Mouse (Mus musculus): ENCODE data around the gene Gdf5. TPM values are rescaled to one million over a fixed set of nuclear protein-coding genes. Genes with fewer than 3 reads are reported as not detected.
A peak's percentile ranks its signal among the peaks of the same experiment; 100 is the strongest.

The Gdf5 gene
- polyA plus RNA-seq (2012; rRNA removed), result 0.14 and 0.21 TPM in 2 replicates

DNA sequence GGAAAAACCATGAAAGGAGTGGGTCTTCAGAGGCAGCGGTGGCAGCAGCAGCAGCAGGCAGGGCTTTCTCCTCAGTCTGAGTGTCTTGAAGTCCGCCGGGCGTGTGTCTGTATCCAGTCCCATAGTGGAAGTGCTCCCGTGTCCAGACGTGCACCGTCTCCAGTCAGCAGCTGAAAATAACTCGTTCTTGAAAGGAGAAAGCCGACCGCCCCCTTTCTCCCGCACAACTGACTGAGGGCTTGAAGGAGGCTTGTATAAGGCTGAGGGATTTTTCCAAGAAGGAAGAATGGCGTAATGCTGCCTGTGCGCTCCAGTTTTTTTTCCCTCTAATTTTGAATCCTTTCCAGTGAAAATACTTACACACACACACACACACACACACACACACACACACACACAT is at the start of gene Gdf5:
Gene Gdf5, minus strand, starts transcription at position 244 of the 400 bp plus-strand sequence.
- no peaks in the 10 kb centered on the region for H3K4me1 ChIP-seq (ENCODE audit: control insufficient read depth, insufficient read depth, low read length)
- no peaks in the 10 kb centered on the region for H3K27me3 ChIP-seq (ENCODE audit: control insufficient read depth, insufficient read depth, low read length)
- no peak for DNase-seq
- H3K27ac ChIP-seq (ENCODE audit: insufficient read depth, low read length), result no peak within 1 kb of the TSS
- no peak within 1 kb of the TSS for H3K4me3 ChIP-seq (replicated peaks; ENCODE audit: insufficient read depth, low read depth, low read length)
- no peak for TF ChIP-seq CTCF (IDR thresholded peaks at IDR 0.05; ENCODE audit: borderline replicate concordance, insufficient read depth, low read depth, low read length)
- no peak for TF ChIP-seq POLR2A (IDR thresholded peaks at IDR 0.05; ENCODE audit: borderline replicate concordance, insufficient read depth, low read length)
- WGBS, result 51% methylated on average over 13 of the region's 13 CpGs

DNA sequence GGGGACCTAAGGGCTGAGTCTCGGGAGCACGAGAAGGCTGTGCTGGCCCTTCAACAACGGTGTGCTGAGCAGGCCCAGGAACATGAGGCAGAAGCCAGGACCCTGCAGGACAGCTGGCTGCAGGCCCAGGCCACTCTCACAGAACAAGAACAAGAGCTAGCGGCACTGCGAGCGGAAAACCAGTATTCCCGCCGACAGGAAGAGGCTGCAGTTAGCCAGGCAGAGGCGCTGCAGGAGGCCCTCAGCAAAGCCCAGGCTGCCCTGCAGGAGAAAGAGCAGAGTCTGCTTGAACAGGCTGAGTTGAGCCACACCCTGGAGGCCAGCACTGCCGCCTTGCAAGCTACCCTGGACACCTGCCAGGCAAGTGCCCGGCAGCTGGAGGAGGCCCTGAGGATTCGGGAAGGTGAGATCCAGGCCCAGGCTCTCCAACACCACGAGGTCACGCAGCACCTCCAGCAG is 46.7 kb upstream of the Gdf5 start:
- H3K27me3 ChIP-seq (ENCODE audit: control insufficient read depth, insufficient read depth, low read length), result no peaks in the 10 kb centered on the region
- no peak overlapping the region for H3K4me3 ChIP-seq (replicated peaks; ENCODE audit: insufficient read depth, low read depth, low read length)
- peak; percentile 97 to 99 for DNase-seq
- H3K27ac ChIP-seq (ENCODE audit: insufficient read depth, low read length), result peak overlapping the region; percentile 88
- TF ChIP-seq CTCF (IDR thresholded peaks at IDR 0.05; ENCODE audit: borderline replicate concordance, insufficient read depth, low read depth, low read length) (no peak), POLR2A (IDR thresholded peaks at IDR 0.05; ENCODE audit: borderline replicate concordance, insufficient read depth, low read length) (peak; percentile 20; the same call in 1 of the 2 replicates)
- H3K4me1 ChIP-seq (ENCODE audit: control insufficient read depth, insufficient read depth, low read length), result peaks cover 48% of the 10 kb centered on the region
- 8% methylated on average over 14 of the region's 14 CpGs for WGBS

DNA sequence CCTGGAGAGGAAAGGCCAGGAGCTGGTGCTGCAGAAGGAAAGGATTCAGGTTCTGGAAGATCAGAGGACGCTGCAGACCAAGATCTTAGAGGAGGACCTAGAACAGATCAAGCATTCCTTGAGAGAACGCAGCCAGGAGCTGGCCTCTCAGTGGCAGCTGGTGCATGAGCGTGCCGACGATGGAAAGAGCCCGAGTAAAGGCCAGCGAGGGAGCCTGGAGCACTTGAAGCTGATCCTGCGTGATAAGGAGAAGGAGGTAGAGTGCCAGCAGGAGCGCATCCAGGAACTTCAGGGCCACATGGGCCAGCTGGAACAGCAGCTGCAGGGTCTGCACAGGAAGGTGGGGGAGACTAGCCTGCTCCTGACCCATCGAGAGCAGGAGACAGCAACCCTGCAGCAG is 46.0 kb upstream of the Gdf5 start:
- Histone ChIP-seq H3K4me1 (ENCODE audit: control insufficient read depth, insufficient read depth, low read length) (peaks cover 48% of the 10 kb centered on the region), H3K27me3 (ENCODE audit: control insufficient read depth, insufficient read depth, low read length) (no peaks in the 10 kb centered on the region), H3K27ac (ENCODE audit: insufficient read depth, low read length) (peak overlapping the region; percentile 88), H3K4me3 (replicated peaks; ENCODE audit: insufficient read depth, low read depth, low read length) (no peak overlapping the region)
- 24% methylated on average over 10 of the region's 10 CpGs for WGBS
- peak; percentile 41 to 58 for DNase-seq
- TF ChIP-seq CTCF (IDR thresholded peaks at IDR 0.05; ENCODE audit: borderline replicate concordance, insufficient read depth, low read depth, low read length) (no peak), POLR2A (IDR thresholded peaks at IDR 0.05; ENCODE audit: borderline replicate concordance, insufficient read depth, low read length) (no peak)

DNA sequence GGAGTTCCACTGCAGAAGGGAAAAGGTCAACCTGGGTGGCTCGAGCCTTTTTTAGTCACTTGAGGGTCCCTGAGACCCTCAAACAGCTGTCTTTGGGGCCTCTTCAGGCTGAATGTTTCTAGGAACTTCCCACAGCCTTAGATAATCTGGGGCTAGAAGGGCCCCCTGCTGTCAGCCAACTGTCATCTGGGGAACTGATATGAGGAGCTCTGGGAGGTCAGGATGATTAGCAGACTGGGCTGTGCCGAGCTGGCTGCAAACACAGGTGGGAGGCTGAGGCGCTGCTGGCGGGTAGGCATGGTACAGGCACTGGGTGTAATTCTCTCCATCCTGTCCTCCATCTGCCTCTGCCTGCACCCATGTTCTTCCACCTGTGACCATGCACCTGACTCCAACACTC is 43.9 kb upstream of the Gdf5 start:
- TF ChIP-seq POLR2A (IDR thresholded peaks at IDR 0.05; ENCODE audit: borderline replicate concordance, insufficient read depth, low read length) (no peak), CTCF (IDR thresholded peaks at IDR 0.05; ENCODE audit: borderline replicate concordance, insufficient read depth, low read depth, low read length) (no peak)
- H3K27ac ChIP-seq (ENCODE audit: insufficient read depth, low read length), result no peak overlapping the region
- H3K4me1 ChIP-seq (ENCODE audit: control insufficient read depth, insufficient read depth, low read length), result peaks cover 36% of the 10 kb centered on the region
- H3K4me3 ChIP-seq (replicated peaks; ENCODE audit: insufficient read depth, low read depth, low read length), result no peak overlapping the region
- WGBS, result 36% methylated on average over 4 of the region's 4 CpGs
- DNase-seq, result peak; percentile 71 to 80
- H3K27me3 ChIP-seq (ENCODE audit: control insufficient read depth, insufficient read depth, low read length), result no peaks in the 10 kb centered on the region

DNA sequence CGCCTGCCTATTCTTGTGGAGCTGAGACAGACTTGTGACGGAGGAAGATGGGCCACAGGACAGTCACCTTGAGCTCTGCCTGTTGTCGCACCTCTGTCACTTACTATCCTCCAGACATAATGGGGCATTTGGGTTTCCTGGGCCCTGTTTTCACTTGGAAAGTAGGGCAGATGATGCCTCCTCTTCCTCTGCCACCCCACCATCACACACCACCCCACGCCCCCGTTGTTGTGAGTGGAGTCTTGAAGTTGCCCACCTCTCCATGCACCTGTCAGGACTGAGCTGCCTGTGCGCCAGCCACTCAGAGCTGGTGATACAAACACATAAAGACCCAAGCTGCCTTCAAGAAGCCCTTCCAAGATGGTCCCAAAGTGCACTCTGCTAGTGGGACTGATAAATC is 42.0 kb upstream of the Gdf5 start:
- peaks cover 27% of the 10 kb centered on the region for H3K4me1 ChIP-seq (ENCODE audit: control insufficient read depth, insufficient read depth, low read length)
- no peak for TF ChIP-seq POLR2A (IDR thresholded peaks at IDR 0.05; ENCODE audit: borderline replicate concordance, insufficient read depth, low read length)
- TF ChIP-seq CTCF (IDR thresholded peaks at IDR 0.05; ENCODE audit: borderline replicate concordance, insufficient read depth, low read depth, low read length), result no peak
- WGBS, result 96% methylated on average over 6 of the region's 6 CpGs

DNA sequence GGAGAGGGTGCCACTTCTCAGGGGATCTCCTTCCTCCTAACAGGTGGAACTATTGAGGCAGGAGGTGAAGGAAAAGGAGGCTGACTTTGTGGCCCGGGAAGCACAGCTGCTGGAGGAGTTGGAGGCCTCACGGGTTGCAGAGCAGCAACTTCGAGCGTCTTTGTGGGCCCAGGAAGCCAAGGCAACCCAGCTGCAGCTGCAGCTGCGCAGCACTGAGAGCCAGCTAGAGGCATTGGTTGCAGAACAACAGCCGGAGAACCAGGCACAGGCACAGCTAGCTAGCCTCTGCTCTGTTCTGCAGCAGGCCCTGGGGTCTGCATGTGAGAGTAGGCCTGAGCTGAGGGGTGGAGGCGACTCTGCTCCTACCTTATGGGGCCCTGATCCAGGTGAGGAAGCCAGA is 40.6 kb upstream of the Gdf5 start:
- no peaks in the 10 kb centered on the region for H3K27me3 ChIP-seq (ENCODE audit: control insufficient read depth, insufficient read depth, low read length)
- peaks cover 18% of the 10 kb centered on the region for H3K4me1 ChIP-seq (ENCODE audit: control insufficient read depth, insufficient read depth, low read length)
- no peak for DNase-seq
- TF ChIP-seq POLR2A (IDR thresholded peaks at IDR 0.05; ENCODE audit: borderline replicate concordance, insufficient read depth, low read length) (no peak), CTCF (IDR thresholded peaks at IDR 0.05; ENCODE audit: borderline replicate concordance, insufficient read depth, low read depth, low read length) (no peak)
- H3K4me3 ChIP-seq (replicated peaks; ENCODE audit: insufficient read depth, low read depth, low read length), result no peak overlapping the region
- H3K27ac ChIP-seq (ENCODE audit: insufficient read depth, low read length), result no peak overlapping the region
- WGBS, result 93% methylated on average over 7 of the region's 7 CpGs

More for the DNA sequence above, 42.0 kb upstream of the Gdf5 start:
- H3K27me3 ChIP-seq (ENCODE audit: control insufficient read depth, insufficient read depth, low read length), result no peaks in the 10 kb centered on the region
- no peak overlapping the region for H3K4me3 ChIP-seq (replicated peaks; ENCODE audit: insufficient read depth, low read depth, low read length)
- DNase-seq, result no peak
- no peak overlapping the region for H3K27ac ChIP-seq (ENCODE audit: insufficient read depth, low read length)

DNA sequence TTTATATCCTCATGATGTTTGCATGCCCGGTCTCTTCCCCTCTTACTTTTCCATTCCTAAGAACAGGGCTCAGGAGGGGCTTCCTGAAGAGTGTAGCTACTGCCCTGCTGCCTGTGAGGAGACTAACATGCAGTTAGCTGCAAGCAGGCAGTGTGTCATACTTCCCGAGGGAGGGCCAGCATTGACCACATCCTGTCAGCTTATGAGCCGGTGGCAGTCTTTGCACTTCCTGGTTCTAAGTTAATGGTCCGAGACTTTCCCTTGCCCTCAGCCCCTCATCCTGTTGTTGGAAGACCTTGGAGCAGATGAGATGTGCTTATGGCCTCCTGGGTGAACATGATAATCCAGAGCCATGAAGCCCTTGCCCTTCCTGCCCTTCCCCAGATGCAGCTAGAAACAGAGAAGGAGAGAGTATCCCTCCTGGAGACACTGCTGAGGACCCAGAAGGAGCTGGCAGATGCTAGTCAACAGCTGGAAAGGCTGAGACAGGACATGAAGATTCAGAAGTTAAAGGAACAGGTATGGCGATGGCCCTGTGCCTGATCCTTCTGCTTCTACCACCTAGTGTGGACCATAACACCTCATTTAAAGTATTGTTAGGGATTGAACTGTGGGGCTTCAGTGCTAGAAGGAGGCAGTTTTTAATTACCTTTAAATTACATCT is 34.3 kb upstream of the Gdf5 start:
- DNase-seq, result no peak
- TF ChIP-seq POLR2A (IDR thresholded peaks at IDR 0.05; ENCODE audit: borderline replicate concordance, insufficient read depth, low read length) (no peak), CTCF (IDR thresholded peaks at IDR 0.05; ENCODE audit: borderline replicate concordance, insufficient read depth, low read depth, low read length) (no peak)
- Histone ChIP-seq H3K27ac (ENCODE audit: insufficient read depth, low read length) (no peak overlapping the region), H3K27me3 (ENCODE audit: control insufficient read depth, insufficient read depth, low read length) (no peaks in the 10 kb centered on the region), H3K4me3 (replicated peaks; ENCODE audit: insufficient read depth, low read depth, low read length) (no peak overlapping the region), H3K4me1 (ENCODE audit: control insufficient read depth, insufficient read depth, low read length) (no peaks in the 10 kb centered on the region)
- 88% methylated on average over 5 of the region's 5 CpGs for WGBS

DNA sequence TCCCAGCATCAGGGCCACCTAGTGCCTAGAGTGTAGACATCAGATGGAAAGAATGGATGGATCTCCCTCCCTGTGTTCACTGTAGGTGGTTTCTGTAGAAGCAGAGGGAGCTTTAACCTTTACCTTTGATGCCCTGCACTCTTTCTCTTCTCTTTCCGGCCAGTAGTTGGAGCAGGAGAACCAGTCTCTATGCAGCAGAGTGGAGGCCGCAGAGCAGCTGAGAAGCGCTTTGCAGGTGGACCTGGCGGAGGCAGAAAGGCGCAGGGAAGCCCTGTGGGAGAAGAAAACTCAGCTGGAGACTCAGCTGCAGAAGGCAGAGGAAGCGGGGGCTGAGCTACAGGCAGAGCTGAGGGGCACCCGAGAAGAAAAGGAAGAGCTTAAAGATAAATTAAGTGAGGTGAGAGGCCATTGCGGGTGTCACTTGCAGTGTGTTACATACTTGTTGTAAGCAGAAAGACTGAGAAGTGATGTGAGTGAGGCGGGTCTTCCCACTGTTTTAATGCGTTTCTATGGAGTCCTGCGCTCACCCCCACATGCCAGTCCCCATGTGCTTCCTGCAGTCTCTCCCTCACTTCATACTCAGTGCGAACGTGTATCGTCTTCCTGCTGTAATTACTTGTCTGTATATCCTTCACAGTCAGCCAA is 29.0 kb upstream of the Gdf5 start:
- Histone ChIP-seq H3K27me3 (ENCODE audit: control insufficient read depth, insufficient read depth, low read length) (no peaks in the 10 kb centered on the region), H3K4me3 (replicated peaks; ENCODE audit: insufficient read depth, low read depth, low read length) (no peak overlapping the region), H3K27ac (ENCODE audit: insufficient read depth, low read length) (no peak overlapping the region), H3K4me1 (ENCODE audit: control insufficient read depth, insufficient read depth, low read length) (no peaks in the 10 kb centered on the region)
- TF ChIP-seq POLR2A (IDR thresholded peaks at IDR 0.05; ENCODE audit: borderline replicate concordance, insufficient read depth, low read length) (no peak), CTCF (IDR thresholded peaks at IDR 0.05; ENCODE audit: borderline replicate concordance, insufficient read depth, low read depth, low read length) (peak; percentile 16; the same call in 1 of the 2 replicates)
- WGBS, result 75% methylated on average over 14 of the region's 14 CpGs
- no peak for DNase-seq

All from cerebellum, adult 2 months (tissue).